Mouse (Mus musculus) liver, embryonic 16.5 days (tissue): ENCODE measurements around the gene Cks1b. TPM values are rescaled to one million over a fixed set of nuclear protein-coding genes. Genes with fewer than 3 reads are reported as not detected.

ENCODE experiments used
- ATAC-seq: fragments of 200-750 bp; cut with Nextera tagmentation; 2 replicates; pipeline ENCODE4 v1.8.0; 2017; ENCODE audit warnings: low read depth, mild to moderate bottlenecking, moderate number of reproducible peaks, moderate library complexity
- H3K27ac ChIP-seq: fragments of 300-500 bp; sonication (generic); 2 replicates; pipeline ENCODE4 v1.5.1; 2014; ENCODE audit warnings: mild to moderate bottlenecking, low read length
- H3K27me3 ChIP-seq: fragments of 300-500 bp; sonication (generic); 2 replicates; pipeline ENCODE4 v1.6.1; 2014; ENCODE audit warnings: low read depth, low read length, mixed read lengths; ENCODE audit not compliant: control insufficient read depth, insufficient read depth
- H3K36me3 ChIP-seq: fragments of 300-500 bp; sonication (generic); 2 replicates; pipeline ENCODE4 v1.6.1; 2014; ENCODE audit warnings: mild to moderate bottlenecking; ENCODE audit not compliant: control insufficient read depth, insufficient read depth
- H3K4me1 ChIP-seq: fragments of 300-500 bp; sonication (generic); 2 replicates; pipeline ENCODE4 v1.6.1; 2014; ENCODE audit warnings: low read depth, low read length, mixed read lengths; ENCODE audit not compliant: control insufficient read depth
- H3K4me2 ChIP-seq: fragments of 300-500 bp; sonication (generic); 2 replicates; pipeline ENCODE4 v1.6.1; 2014; ENCODE audit warnings: low read depth, low read length, mixed read lengths
- H3K4me3 ChIP-seq: fragments of 300-500 bp; sonication (generic); 2 replicates; pipeline ENCODE4 v1.5.1; 2014; ENCODE audit warnings: low read depth, mild to moderate bottlenecking, low read length
- H3K9ac ChIP-seq: fragments of 300-500 bp; sonication (generic); 2 replicates; pipeline ENCODE4 v1.6.1; 2014; ENCODE audit warnings: low read depth, low read length
- H3K9me3 ChIP-seq: fragments of 300-500 bp; sonication (generic); replicated peaks from 2 replicates; pipeline ENCODE4 v1.6.1; 2016; ENCODE audit warnings: low read length; ENCODE audit not compliant: control insufficient read depth
- WGBS: fragments of 180-500 bp; shearing (Covaris S2); extraction: QIAGEN DNeasy Blood & Tissue Kit; methylation state at CpG from one replicate; pipeline ENCODE4 v1.1.7; 2014; ENCODE audit not compliant: insufficient replicate concordance; 5-methylcytosine and 5-hydroxymethylcytosine counted together
- polyA plus RNA-seq: library from polyadenylated mRNA; unstranded; fragments of >200 nt; fragmentation: Nextera tagmentation; extraction: Ambion mirVana; gene quantifications from 2 replicates; pipeline ENCODE4 v1.2.1, GENCODE M21; 2015

The Cks1b gene
- polyA plus RNA-seq, 1 experiment from 2014 or later: 176 TPM

DNA sequence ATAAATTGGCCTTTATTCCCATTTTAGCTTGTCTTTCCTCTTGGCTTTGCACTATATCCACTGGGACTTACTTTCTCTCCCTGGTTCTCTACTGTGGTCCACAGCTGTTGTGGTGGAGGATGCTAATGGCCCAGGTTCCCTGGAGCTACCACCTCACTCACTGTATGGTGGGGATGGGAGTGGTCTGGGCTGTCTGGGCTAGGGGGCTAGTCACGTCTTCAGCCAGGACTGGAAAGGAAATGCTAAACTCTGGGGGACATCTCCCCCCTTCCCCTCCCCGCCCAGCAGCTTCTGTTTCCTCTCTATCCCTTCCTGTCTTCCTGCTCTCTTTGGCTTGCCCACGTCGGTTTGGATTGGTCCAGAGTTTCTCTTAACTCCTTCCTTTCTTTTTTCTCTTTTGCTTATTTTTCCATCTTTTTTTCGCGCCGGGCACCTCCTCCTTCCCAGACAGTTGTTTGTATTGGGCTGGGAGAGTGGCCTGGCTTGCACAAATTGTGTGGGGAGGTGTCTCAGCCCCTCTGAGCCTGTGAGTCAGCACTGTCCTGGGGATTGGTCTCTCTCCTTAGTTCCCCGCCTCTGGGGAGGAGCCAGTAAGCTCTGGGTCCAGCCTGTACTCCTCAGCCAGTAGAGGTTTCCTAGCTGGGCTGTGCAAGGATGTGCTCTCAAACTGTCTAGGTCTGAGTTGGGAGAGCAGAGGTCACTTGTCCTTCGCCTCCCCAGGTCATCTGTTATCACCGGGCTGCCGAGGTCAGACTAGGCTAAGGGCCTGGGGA lies 3.0 kb upstream of the Cks1b start:
- peak overlapping the region; percentile 63 for H3K4me3 ChIP-seq
- ATAC-seq: peak; percentile 78
- no peaks in the 10 kb centered on the region for H3K9me3 ChIP-seq
- peak overlapping the region; percentile 79 for H3K4me2 ChIP-seq
- no peaks in the 10 kb centered on the region for H3K27me3 ChIP-seq
- H3K27ac ChIP-seq: peak overlapping the region; percentile 98
- WGBS: 10% methylated on average over 11 of the region's 11 CpGs
- peaks cover 70% of the 10 kb centered on the region for H3K4me1 ChIP-seq
- H3K36me3 ChIP-seq: peaks cover 15% of the 10 kb centered on the region
- peak overlapping the region; percentile 68 for H3K9ac ChIP-seq

GRCm38 (mm10) chr3:89420421-89420820 lies 2.2 kb upstream of the Cks1b start:
- no peak for ATAC-seq
- peak overlapping the region; percentile 68 for H3K9ac ChIP-seq
- H3K4me3 ChIP-seq: peak overlapping the region; percentile 83
- H3K4me2 ChIP-seq: peak overlapping the region; percentile 79
- H3K4me1 ChIP-seq: peaks cover 64% of the 10 kb centered on the region
- peaks cover 20% of the 10 kb centered on the region for H3K36me3 ChIP-seq
- H3K27me3 ChIP-seq: no peaks in the 10 kb centered on the region
- 38% methylated on average over 2 of the region's 2 CpGs for WGBS
- no peaks in the 10 kb centered on the region for H3K9me3 ChIP-seq
- H3K27ac ChIP-seq: peak overlapping the region; percentile 98

- Histone ChIP-seq H3K9me3 (no peaks in the 10 kb centered on the region), H3K36me3 (peaks cover 25% of the 10 kb centered on the region), H3K4me2 (peak overlapping the region; percentile 79), H3K27ac (peak overlapping the region; percentile 98), H3K4me1 (peaks cover 61% of the 10 kb centered on the region), H3K27me3 (no peaks in the 10 kb centered on the region), H3K4me3 (peak overlapping the region; percentile 83), H3K9ac (peak overlapping the region; percentile 87)
- WGBS: 27% methylated on average over 3 of the region's 3 CpGs
- ATAC-seq: no peak
These were observed 1.8 kb upstream of the Cks1b start for GRCm38 (mm10) chr3:89419981-89420380.

- ATAC-seq: no peak
- Histone ChIP-seq H3K9me3 (no peaks in the 10 kb centered on the region), H3K36me3 (peaks cover 25% of the 10 kb centered on the region), H3K27ac (peak overlapping the region; percentile 98), H3K4me3 (peak overlapping the region; percentile 83), H3K27me3 (no peaks in the 10 kb centered on the region), H3K4me1 (peaks cover 57% of the 10 kb centered on the region), H3K4me2 (peak overlapping the region; percentile 79), H3K9ac (peak overlapping the region; percentile 87)
- WGBS: 6% methylated on average over 9 of the region's 9 CpGs
These were observed 1.4 kb upstream of the Cks1b start for GRCm38 (mm10) chr3:89419571-89419970.

DNA sequence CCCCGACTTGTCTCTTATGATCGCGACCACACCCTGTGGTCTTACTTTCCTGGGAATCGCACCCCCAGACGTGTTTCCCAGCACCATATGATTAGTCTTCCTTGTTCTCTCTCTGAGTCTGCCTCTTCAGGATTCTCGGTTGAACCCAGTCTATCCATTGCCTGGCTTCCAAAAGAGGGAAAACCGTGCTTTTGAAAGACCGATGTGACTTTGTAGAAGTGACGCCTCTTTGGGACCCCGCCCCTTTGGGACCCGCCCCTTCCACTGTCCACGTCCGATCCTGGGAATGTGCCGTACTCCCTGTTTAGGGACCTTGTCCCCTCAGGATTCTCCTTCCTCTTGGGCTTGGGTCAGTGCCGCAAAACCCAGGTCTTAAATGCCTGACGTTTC lies 673 bp upstream of the Cks1b start:
- no peaks in the 10 kb centered on the region for H3K27me3 ChIP-seq
- peak; percentile 8 for ATAC-seq
- H3K4me1 ChIP-seq: peaks cover 50% of the 10 kb centered on the region
- 0% methylated on average over 16 of the region's 16 CpGs for WGBS
- peak overlapping the region; percentile 98 for H3K27ac ChIP-seq
- H3K9me3 ChIP-seq: no peaks in the 10 kb centered on the region
- H3K9ac ChIP-seq: peak overlapping the region; percentile 87
- peak overlapping the region; percentile 79 for H3K4me2 ChIP-seq
- peak overlapping the region; percentile 83 for H3K4me3 ChIP-seq
- peaks cover 25% of the 10 kb centered on the region for H3K36me3 ChIP-seq

GRCm38 (mm10) chr3:89417840-89418169 lies 378 bp downstream of the Cks1b start:
- H3K4me3 ChIP-seq: peak overlapping the region; percentile 83
- no peaks in the 10 kb centered on the region for H3K9me3 ChIP-seq
- H3K27me3 ChIP-seq: no peaks in the 10 kb centered on the region
- H3K4me1 ChIP-seq: peaks cover 41% of the 10 kb centered on the region
- peak overlapping the region; percentile 65 for H3K4me2 ChIP-seq
- H3K27ac ChIP-seq: peak overlapping the region; percentile 81
- H3K36me3 ChIP-seq: peaks cover 29% of the 10 kb centered on the region
- peak; percentile 12 for ATAC-seq
- peak overlapping the region; percentile 71 for H3K9ac ChIP-seq
- under 1% methylated on average over 20 of the region's 20 CpGs for WGBS

DNA sequence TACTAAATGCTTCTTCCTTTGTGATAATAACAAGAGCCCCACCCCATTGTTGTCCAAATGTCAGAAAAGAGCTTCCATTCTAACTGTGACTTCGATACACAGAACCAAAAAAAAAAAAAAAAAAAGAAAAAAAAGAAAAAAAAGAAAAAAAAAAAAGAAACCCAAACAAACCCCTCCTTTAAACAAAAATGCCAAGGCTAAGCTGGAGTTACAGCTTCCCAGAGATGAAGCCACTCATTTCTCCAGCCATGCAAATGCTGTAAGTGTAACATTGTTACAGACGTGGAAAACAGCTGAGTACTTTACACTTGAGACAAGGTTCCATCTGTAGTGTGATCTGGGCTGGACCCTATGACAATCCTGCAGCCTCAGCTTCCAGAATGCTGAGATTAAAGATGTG lies 1.1 kb downstream of the Cks1b start:
- Histone ChIP-seq H3K4me1 (peaks cover 34% of the 10 kb centered on the region), H3K36me3 (peaks cover 29% of the 10 kb centered on the region), H3K9ac (peak overlapping the region; percentile 71), H3K27me3 (no peaks in the 10 kb centered on the region), H3K4me3 (peak overlapping the region; percentile 83), H3K4me2 (peak overlapping the region; percentile 65), H3K27ac (peak overlapping the region; percentile 81), H3K9me3 (no peaks in the 10 kb centered on the region)
- no peak for ATAC-seq
- 8% methylated on average over 2 of the region's 2 CpGs for WGBS

DNA sequence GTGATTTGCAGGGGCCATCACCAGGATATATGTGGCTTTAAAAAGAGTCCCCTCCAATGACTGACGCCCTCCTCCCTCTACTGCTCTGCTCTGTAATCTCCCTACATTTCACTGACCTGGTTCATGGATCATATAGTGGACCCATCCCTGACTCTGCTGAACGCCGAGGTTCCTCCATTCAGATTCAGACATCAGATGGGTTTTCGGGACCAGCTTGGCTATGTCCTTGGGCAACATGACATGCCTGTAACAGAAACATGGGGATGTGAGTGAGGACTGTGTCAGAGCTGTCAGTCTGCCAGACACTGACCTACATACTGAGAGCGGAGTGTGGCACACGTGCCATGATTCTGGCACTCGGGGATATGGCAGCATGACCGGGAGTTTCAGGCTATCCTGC lies 2.0 kb downstream of the Cks1b start:
- Histone ChIP-seq H3K9me3 (no peaks in the 10 kb centered on the region), H3K4me3 (no peak overlapping the region), H3K36me3 (peaks cover 29% of the 10 kb centered on the region), H3K27ac (no peak overlapping the region), H3K9ac (no peak overlapping the region), H3K4me2 (no peak overlapping the region), H3K27me3 (no peaks in the 10 kb centered on the region), H3K4me1 (peaks cover 26% of the 10 kb centered on the region)
- ATAC-seq: no peak
- WGBS: 91% methylated on average over 8 of the region's 8 CpGs

DNA sequence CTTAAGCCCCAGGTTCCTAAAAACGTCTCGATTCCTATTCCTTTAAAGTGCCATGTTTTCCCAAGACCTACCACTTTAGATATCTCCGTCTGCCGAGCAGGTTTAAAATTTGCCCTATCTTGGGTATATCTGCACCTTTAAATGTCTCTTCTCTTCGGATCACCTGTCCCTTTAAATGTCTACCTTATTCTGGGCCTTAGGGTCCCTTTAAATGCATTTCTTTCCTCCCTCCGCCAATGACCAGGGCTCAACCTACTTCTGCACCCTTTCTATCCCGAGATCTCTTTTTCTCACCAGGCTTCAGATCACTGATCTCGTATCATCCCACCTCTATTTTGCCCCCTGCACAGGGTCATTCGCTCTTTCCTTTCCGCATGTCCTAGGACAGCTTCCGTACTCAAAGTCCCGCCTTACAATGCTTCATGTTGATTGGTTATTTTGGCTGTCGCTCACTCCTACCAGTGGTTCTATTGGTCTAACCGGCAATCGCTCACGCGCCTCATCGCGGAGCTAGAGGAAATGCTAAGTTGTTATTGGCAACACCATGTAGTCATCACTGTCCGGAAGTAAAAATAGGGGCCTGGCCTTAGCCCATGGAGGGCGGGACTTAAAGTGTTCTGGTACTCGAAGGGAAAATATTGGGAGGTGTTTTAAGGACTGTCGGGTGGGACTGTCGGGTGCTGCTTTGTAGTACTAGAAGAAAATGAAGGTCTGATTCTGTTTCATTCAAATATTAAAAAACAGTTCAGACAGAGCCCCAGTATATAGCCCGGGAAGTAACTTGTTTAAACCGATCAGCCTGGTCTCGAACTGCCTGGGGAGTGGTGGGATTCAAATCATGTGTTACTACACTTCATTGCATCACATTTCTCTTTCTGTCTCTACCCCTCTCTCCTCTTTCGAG lies 6.4 kb downstream of the Cks1b start, which contains the start of gene Flad1:
Gene Flad1 (minus strand): TSS at position 381 of the 904 bp plus-strand sequence.
- peak; percentile 100 for ATAC-seq
- Histone ChIP-seq H3K4me2 (peak within 1 kb of the TSS; percentile 76), H3K9me3 (no peaks in the 10 kb centered on the region), H3K9ac (peak within 1 kb of the TSS; percentile 70), H3K4me1 (peaks cover 12% of the 10 kb centered on the region), H3K27ac (peak within 1 kb of the TSS; percentile 5), H3K27me3 (no peaks in the 10 kb centered on the region), H3K36me3 (peaks cover 35% of the 10 kb centered on the region), H3K4me3 (peak within 1 kb of the TSS; percentile 71)
- WGBS: 5% methylated on average over 28 of the region's 28 CpGs
